Mouse (Mus musculus): Measurements from ENCODE around the gene Uqcc1.

- TF ChIP-seq CTCF (IDR thresholded peaks at IDR 0.05; ENCODE audit: low read depth) (no peak), EP300 (IDR thresholded peaks at IDR 0.05; ENCODE audit: low read depth) (no peak)
Measured at GRCm38 (mm10) chr2:155945580-155945979, 15.5 kb upstream of the Uqcc1 start.

Data from liver, postnatal 0 days (tissue).